Mouse (Mus musculus) lung, postnatal 10 days (tissue): ENCODE data around the gene Timeless.
"Not testable (repeated sequence)": the region's sequence is repeated elsewhere in the genome, so short reads cannot be mapped to it uniquely, and the experiment has no call there.

ENCODE experiments used
- DNase-seq: peaks from one replicate; pipeline ENCODE4 v3.0.0; 2021

The Timeless gene

DNA sequence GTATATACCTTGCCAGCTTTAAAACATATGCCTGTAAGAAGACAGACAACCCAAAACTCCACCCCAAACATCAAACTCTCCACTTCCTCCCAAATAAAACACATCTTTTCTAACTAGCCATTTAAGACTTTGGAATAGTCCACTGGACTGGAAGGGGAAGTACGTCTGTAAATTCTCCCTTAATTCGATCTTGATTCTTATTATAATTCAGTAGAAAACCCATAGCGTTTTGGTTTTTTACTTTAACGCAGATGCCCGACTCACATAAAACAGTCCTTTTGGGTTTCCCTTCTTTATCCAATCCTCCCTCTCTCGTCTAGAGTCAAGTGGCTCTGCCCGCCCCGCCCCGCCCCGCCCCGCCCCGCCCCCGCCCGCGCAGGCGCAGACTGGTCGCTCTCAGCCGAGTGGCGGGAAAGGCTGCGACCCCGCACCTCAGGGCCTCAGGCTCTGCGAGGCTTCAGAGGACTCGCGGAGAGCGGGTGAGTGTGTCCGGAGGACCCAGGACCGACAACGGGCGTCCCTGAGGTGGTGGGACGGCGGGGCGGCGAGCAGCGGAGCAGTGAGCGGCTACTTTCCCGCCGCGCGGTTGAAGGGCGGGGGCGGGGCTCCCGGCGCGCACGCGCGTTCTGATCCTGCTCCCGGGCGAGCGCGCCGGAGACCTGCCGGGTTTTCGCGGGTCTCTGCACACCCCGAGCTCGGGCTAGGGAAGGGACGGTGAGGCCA, at the start of gene Timeless:
Timeless (plus strand) TSS at position 369 of the 723 bp plus-strand sequence.
- peak; percentile 89 for DNase-seq

DNA sequence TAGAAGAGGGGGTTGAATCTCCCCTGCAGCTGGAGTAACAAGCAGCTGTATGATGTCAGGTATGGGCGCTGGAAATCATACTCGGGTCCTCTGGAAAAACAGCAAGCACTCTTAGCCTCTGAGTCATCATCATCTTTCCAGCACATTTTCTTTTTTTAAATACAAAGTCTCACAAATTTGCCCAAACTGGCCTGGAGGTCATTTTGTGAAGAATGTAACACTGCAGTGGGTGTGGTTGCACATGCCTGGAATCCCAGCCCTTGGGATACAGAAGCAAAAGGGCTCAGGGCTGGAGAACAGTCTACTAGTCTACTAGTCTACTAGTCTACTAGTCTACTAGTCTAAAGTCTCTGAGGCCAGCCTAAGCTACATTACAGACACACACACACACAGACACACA, 47.6 kb upstream of the Timeless start:
- DNase-seq = no peak

DNA sequence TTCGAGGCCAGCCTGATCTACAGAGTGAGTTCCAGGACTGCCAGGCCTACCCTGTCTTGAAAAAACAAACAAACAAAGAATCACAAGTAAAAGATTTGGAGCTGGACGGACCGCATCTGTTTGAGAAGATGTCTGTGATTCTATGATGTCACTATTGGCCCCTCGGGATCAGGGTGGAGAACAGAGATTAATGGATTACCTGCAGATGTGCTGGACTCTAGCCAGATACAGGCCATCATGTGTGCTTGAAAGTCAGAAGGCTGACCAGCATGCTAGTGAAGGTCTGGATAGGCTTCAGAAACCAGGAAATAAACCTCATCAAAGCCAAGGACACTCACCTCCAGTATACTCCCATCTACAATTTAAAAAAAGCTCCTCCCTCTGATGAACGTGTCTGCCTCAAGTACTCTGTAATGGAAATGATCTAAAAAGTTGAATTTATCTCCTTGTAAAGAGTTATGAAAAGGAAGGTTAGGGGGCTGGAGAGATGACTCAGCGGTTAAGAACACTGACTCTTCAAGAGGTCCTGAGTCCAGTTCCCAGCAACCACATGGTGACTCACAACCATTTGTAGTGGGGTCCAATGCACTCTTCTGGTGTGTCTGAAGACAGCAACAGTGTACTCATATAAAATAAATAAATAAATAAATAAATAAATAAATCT, 46.5 kb upstream of the Timeless start:
- no peak for DNase-seq

DNA sequence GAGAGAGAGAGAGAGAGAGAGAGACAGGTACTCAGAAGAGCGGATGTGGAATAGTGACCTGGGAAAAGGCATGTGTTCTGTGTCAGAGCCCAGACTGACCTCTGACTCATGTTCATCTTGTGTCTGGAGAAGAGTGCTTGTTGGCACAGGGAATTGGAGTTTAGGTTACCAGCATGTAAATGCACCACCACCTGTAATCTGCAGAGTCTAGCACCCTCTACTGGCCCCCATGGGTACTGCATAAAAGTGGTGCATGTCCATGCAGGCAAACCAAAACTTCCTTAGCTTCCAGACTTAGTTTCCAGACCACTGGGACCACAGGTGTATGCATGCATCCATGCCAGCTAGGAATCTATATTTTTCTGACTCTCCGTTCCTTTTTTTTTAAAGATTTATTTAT, 45.9 kb upstream of the Timeless start:
- DNase-seq = peak; percentile 90

- no peak for DNase-seq
Observed at GRCm38 (mm10) chr10:128187181-128187605, 44.7 kb upstream of the Timeless start.

DNA sequence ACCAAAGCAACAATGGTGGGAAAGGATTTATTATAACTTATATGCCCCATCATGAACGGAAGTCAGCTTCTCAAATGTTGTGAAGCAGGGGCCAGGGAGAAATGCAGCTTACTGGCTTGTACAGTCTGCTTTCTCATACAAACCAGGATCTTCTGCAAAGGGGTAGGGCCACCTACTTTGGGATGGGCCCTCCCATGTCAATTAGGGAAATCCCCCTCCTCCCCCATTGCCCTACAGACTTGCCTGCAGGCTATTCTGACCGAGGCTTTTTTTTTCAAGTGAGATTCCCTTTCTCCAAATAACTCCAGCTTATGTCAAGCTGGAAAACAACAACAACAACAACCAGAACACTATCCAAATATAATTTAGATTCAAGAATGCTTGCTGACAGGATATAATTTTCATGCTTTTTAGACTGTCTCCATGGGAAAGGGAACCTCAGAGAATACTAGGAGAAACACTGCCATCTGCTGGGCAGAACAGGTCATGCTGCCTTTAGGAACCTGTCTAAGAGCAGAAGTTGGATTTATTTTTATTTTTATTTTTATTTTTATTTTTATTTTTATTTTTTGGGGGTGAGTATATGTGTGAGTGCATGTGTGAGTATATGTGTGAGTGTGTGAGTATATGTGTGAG, 43.5 kb upstream of the Timeless start:
- DNase-seq = peak; percentile 85

GRCm38 (mm10) chr10:128191472-128191871, 40.4 kb upstream of the Timeless start:
- no peak for DNase-seq

GRCm38 (mm10) chr10:128192030-128192766, 39.7 kb upstream of the Timeless start:
- DNase-seq = not testable (repeated sequence)

GRCm38 (mm10) chr10:128193113-128193512, 38.8 kb upstream of the Timeless start:
- DNase-seq = no peak

DNA sequence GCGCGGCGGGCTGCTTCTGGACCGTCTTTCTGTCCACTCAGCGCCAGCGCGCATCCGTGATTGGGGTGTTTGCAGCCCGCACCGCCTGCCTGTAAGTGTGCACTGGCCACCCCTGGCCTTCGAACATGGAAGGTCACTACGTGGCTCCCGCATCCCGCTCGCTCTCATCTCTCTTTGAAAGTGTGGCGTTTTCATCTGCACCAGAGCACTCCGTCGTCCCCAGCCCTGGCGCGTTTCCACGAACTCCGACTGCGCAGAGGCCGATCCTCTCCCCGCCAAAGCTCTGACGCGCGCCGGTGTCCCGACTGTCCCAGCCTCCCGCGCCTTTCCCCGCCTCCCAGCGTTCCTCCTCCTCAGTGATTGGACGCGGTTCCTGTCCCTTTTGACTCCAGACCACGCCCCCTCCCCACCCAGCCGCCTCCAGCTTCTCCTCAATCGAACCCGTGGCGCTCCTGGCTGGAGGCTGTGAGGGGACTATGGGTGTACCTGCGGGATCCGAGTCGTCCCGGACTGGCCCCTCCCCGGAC, 37.8 kb upstream of the Timeless start, which contains the start of gene Gls2:
Gls2 (plus strand) TSS at position 434 of the 527 bp plus-strand sequence.
- DNase-seq = peak; percentile 98

DNA sequence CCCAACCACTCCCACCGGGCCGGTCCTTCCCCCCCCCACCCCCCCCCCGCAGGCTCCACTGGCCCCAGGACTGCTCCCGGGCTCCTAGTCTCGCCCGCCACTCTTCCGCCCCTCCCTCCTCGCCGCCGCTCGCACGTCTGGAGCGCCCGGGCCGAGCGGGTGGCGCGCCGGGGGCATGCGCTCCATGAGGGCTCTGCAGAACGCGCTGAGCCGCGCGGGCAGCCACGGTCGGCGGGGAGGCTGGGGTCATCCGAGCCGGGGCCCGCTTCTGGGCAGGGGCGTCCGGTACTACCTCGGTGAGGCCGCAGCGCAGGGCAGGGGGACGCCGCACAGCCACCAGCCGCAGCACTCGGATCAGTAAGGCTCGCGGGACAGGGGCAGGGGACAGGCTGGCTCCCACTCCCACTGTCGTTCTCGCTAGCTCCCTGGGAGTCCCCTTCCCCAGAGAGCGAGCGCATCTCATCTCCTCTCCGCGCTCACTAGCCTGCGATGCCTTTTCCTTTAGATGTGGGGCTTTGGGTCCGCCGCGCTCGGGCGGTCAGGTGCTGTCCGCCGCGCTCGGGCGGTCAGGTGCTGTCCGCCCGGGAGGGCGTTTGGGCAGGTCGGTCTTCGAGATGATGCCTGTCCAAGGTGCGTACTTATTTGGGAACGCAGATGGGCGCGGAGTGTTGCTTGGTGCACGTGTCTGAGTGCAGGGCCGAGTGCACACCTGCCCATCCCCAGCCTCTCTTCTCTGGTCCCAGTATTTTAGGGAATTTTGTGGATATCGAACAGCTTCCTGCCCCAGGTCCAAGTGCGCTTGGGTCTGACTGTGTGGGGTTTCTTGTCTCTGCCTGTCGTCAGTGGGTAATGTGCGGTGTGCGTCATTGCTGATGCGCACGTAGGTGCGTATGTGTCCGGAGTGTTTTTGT, 37.1 kb upstream of the Timeless start:
- DNase-seq = no peak

- no peak for DNase-seq
Observed at GRCm38 (mm10) chr10:128201856-128202255, 30.0 kb upstream of the Timeless start.

DNA sequence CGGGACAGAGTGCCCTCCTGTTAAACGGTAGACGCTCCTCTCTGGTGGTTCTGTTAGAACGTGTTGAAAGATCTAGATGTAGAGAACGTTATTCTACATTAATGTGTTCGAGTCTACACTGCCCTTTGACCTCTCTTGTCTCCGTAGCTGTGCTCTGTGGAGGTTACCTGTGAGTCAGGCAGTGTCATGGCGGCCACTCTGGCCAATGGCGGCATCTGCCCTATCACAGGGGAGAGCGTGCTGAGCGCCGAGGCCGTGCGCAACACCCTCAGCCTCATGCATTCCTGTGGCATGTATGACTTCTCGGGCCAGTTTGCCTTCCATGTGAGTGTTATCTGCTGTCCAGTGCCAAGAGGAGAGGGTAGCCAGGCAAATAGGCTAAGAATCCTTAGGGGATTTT, 26.9 kb upstream of the Timeless start:
- no peak for DNase-seq

GRCm38 (mm10) chr10:128208326-128208725, 23.5 kb upstream of the Timeless start:
- no peak for DNase-seq

DNA sequence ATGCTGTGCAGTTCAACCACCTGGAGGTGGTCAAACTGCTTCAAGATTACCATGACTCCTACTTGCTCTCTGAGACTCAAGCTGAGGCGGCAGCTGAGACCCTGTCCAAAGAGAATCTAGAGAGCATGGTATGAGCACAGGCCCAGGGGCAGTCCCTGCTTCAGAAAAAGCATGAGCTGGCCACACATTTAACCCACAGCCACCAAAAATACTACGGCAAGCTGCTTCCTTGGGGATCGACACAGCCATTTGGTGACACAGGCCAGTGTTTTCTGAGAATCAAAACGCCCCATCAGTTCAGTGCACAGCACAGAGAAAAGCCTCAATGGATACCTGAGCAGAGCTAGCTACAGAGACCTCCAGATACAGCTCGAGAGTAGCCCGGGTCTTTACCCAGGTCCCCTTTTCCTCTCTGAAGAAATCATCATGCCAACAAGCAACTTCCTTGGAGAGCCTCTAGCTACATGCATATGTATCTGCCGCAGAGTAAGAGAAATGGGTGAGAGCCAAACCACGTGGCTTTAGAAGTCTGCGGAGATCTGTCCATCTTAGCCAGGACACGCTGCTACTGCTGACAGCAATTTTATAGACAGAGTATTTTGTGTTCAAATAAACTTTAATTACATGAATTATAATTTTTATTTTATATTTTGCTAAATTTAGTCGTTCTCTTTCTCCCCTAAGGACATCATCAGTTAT, 22.4 kb upstream of the Timeless start:
- DNase-seq = no peak

DNA sequence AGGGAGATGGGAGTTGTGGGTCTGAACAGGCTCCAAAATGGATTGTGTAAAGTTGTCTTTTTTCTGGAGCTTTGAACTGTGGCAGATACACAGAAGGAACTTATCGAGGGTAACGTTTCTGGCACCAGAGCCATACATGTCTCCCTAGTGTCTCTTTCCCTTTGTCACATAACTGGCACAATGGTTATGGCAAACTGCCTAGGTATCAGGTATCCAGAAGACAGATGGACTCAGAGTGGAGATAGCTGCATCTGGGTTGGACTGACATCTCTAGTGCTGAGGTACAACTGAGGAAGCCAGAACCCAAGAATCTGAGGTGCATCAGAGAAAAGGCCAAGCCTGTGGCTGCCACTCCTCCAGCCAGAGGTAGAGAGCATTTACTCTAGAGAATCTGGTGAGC, 21.7 kb upstream of the Timeless start:
- no peak for DNase-seq

DNA sequence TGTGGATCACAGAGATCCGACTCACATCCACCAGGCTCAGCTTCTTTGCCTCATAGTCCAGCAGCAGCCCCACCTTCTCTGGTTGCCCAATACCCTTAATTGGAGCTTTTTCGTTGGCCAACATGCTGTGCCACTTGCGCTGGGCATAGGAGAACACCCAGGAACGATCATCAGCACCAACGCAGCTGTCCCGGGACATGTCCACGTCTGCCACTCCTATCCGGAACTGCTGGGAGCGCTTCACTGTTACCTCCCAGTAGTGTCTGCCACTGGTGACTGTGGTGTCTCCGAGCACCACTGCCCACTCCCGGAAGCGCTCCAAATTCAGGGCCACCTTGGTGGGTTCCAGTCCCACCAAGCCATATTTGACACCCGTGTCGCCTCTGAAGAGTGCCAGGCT, 20.9 kb upstream of the Timeless start:
- DNase-seq = no peak

DNA sequence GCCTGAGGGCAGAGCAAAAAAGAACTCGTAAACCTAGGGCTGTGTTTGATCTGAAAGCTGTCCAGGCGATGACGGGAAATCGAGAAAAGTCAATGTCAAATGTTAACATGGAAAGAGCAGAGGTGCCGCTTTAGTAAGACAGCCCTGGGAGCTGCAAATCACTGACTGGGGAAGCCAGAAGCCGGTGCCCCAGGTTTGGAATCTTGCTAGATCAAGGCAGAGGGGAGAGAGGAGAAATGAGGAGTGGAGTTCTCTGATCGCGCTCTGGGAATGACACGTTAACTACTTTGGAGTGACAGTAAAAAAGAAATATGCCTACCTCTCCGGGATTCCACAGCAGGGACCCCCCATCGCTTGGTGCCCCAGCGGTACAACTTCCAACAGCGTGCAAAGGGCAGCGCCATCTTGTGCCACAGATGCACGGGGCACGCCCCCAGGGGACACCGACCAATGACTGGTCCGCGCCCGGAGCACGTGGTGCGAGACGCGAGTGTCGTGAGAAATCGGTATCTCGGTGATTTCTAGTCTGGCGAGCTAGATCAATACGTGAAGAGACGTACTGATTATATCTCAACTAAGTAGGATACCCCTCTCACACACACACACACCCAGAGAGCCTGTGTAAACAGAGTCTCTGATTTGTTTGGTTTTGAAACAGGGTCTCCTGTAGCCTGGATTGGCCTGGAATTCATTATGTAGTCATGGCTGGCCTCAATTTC, 20.3 kb upstream of the Timeless start, which contains the start of gene Spryd4:
Spryd4 (minus strand) TSS at position 418 of the 719 bp plus-strand sequence.
- DNase-seq = peak; percentile 95

DNA sequence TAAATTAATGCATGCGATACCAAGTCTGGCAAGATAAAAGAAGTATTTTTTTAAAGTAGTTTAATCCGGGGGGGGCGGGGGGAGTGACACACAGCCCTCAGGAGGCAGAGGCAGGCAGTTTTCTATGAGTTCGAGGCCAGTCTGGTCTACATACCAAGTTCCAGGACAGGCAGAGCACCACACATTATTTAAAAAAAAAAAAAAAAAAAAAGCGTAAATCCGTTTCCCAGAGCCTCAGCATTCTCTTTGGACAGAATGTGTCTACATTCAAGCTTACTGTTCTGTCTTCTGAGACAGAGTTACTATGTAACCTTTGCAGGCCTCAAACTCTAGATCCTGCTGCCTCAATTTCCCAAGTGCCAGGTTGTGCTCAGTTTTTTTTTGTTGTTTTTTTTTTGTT, 19.7 kb upstream of the Timeless start:
- DNase-seq = no peak

DNA sequence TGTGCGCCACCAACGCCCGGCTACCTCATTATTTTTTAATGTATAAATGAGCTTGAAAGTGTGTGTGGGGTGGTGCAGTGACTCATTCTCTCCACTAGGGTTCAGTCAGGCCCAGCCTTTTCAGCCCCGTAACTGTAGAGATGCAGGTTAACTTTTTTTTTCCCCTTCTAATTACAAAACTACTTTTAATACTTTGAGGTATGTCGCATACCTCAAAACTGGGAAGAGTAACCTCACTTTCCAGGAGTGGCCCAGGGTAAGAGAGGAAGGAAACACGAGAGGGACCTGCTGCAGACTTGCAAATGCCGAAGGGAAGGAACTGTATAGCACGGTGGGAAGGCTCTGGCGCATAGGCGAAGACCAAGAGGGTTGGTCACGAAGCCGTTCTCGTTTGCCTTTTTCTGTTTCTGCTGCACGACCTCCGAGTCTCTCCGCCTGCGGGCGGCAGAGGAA, 19.0 kb upstream of the Timeless start:
- DNase-seq = peak; percentile 82
